Mouse (Mus musculus): ENCODE results near the gene Wdr83. TPM values are rescaled to one million over a fixed set of nuclear protein-coding genes. Genes with fewer than 3 reads are reported as not detected.

Wdr83 gene
- polyA plus RNA-seq, 1 experiment, result 26.8 TPM

GRCm38 (mm10) chr8:85071514-85072281, 9.4 kb downstream of the Wdr83 start, which contains the start of gene Dhps:
Gene Dhps, plus strand, starts transcription at chr8:85071757.
- H3K4me3 ChIP-seq (ENCODE audit: low read depth, low read length), result peak within 1 kb of the TSS; percentile 74
- under 1% methylated on average over 68 of the region's 68 CpGs for WGBS
- peak within 1 kb of the TSS; percentile 93 for H3K27ac ChIP-seq (ENCODE audit: insufficient read depth, low read depth, low read length)
- H3K36me3 ChIP-seq (ENCODE audit: control insufficient read depth, insufficient read depth, low read length), result peaks cover 26% of the 10 kb centered on the region
- peaks cover 12% of the 10 kb centered on the region; the same call in 1 of the 2 replicates for H3K4me1 ChIP-seq (ENCODE audit: control insufficient read depth, insufficient read depth, insufficient read length, low read length)
- no peaks in the 10 kb centered on the region for H3K27me3 ChIP-seq (ENCODE audit: control insufficient read depth, insufficient read depth, low read length)
- TF ChIP-seq CTCF (IDR thresholded peaks at IDR 0.05; ENCODE audit: extremely low read depth, insufficient read length, insufficient replicate concordance, low read depth, low read length), result no peak
- TF ChIP-seq POLR2A (IDR thresholded peaks at IDR 0.05; ENCODE audit: low read depth, low read length), result peak; percentile 84

- H3K36me3 ChIP-seq (ENCODE audit: control insufficient read depth, insufficient read depth, low read length), result peaks cover 24% of the 10 kb centered on the region
- peak overlapping the region; percentile 93 for H3K27ac ChIP-seq (ENCODE audit: insufficient read depth, low read depth, low read length)
- H3K27me3 ChIP-seq (ENCODE audit: control insufficient read depth, insufficient read depth, low read length), result no peaks in the 10 kb centered on the region
- 57% methylated on average over 5 of the region's 5 CpGs for WGBS
- no peak for TF ChIP-seq CTCF (IDR thresholded peaks at IDR 0.05; ENCODE audit: extremely low read depth, insufficient read length, insufficient replicate concordance, low read depth, low read length)
- TF ChIP-seq POLR2A (IDR thresholded peaks at IDR 0.05; ENCODE audit: low read depth, low read length), result no peak
- peaks cover 12% of the 10 kb centered on the region; the same call in 1 of the 2 replicates for H3K4me1 ChIP-seq (ENCODE audit: control insufficient read depth, insufficient read depth, insufficient read length, low read length)
- no peak overlapping the region for H3K4me3 ChIP-seq (ENCODE audit: low read depth, low read length)
Observed at GRCm38 (mm10) chr8:85071041-85071440, 10.1 kb downstream of the Wdr83 start.

- Histone ChIP-seq H3K4me1 (ENCODE audit: control insufficient read depth, insufficient read depth, insufficient read length, low read length) (peaks cover 18% of the 10 kb centered on the region; the same call in 1 of the 2 replicates), H3K27me3 (ENCODE audit: control insufficient read depth, insufficient read depth, low read length) (no peaks in the 10 kb centered on the region), H3K4me3 (ENCODE audit: low read depth, low read length) (no peak within 1 kb of the TSS), H3K36me3 (ENCODE audit: control insufficient read depth, insufficient read depth, low read length) (peaks cover 3% of the 10 kb centered on the region; the same call in 1 of the 2 replicates), H3K27ac (ENCODE audit: insufficient read depth, low read depth, low read length) (no peak within 1 kb of the TSS)
- TF ChIP-seq CTCF (IDR thresholded peaks at IDR 0.05; ENCODE audit: extremely low read depth, insufficient read length, insufficient replicate concordance, low read depth, low read length) (no peak), POLR2A (IDR thresholded peaks at IDR 0.05; ENCODE audit: low read depth, low read length) (no peak)
Observed at GRCm38 (mm10) chr8:85067982-85068381, 13.1 kb downstream of the Wdr83 start, which contains the start of gene Gm5741. Gene Gm5741, minus strand, starts transcription at chr8:85067982.

- Histone ChIP-seq H3K27me3 (ENCODE audit: control insufficient read depth, insufficient read depth, low read length) (no peaks in the 10 kb centered on the region), H3K27ac (ENCODE audit: insufficient read depth, low read depth, low read length) (no peak overlapping the region), H3K4me1 (ENCODE audit: control insufficient read depth, insufficient read depth, insufficient read length, low read length) (peaks cover 14% of the 10 kb centered on the region; the same call in 1 of the 2 replicates), H3K4me3 (ENCODE audit: low read depth, low read length) (no peak overlapping the region), H3K36me3 (ENCODE audit: control insufficient read depth, insufficient read depth, low read length) (peaks cover 3% of the 10 kb centered on the region; the same call in 1 of the 2 replicates)
- 93% methylated on average over 2 of the region's 2 CpGs for WGBS
- no peak for TF ChIP-seq CTCF (IDR thresholded peaks at IDR 0.05; ENCODE audit: extremely low read depth, insufficient read length, insufficient replicate concordance, low read depth, low read length)
- no peak for TF ChIP-seq POLR2A (IDR thresholded peaks at IDR 0.05; ENCODE audit: low read depth, low read length)
Observed at GRCm38 (mm10) chr8:85067155-85067554, 14.0 kb downstream of the Wdr83 start.

GRCm38 (mm10) chr8:85065213-85065612, 15.9 kb downstream of the Wdr83 start:
- WGBS, result 18% methylated on average over 2 of the region's 2 CpGs
- no peak overlapping the region for H3K4me3 ChIP-seq (ENCODE audit: low read depth, low read length)
- no peak overlapping the region for H3K27ac ChIP-seq (ENCODE audit: insufficient read depth, low read depth, low read length)
- H3K36me3 ChIP-seq (ENCODE audit: control insufficient read depth, insufficient read depth, low read length), result peaks cover 3% of the 10 kb centered on the region; the same call in 1 of the 2 replicates
- TF ChIP-seq CTCF (IDR thresholded peaks at IDR 0.05; ENCODE audit: extremely low read depth, insufficient read length, insufficient replicate concordance, low read depth, low read length), result no peak
- no peak for TF ChIP-seq POLR2A (IDR thresholded peaks at IDR 0.05; ENCODE audit: low read depth, low read length)
- H3K27me3 ChIP-seq (ENCODE audit: control insufficient read depth, insufficient read depth, low read length), result no peaks in the 10 kb centered on the region
- H3K4me1 ChIP-seq (ENCODE audit: control insufficient read depth, insufficient read depth, insufficient read length, low read length), result peaks cover 13% of the 10 kb centered on the region

- Histone ChIP-seq H3K4me1 (ENCODE audit: control insufficient read depth, insufficient read depth, insufficient read length, low read length) (peaks cover 13% of the 10 kb centered on the region), H3K27me3 (ENCODE audit: control insufficient read depth, insufficient read depth, low read length) (no peaks in the 10 kb centered on the region), H3K36me3 (ENCODE audit: control insufficient read depth, insufficient read depth, low read length) (0 out of 2 replicates have a peak, but pooled peaks cover 3% of the 10 kb centered on the region), H3K27ac (ENCODE audit: insufficient read depth, low read depth, low read length) (no peak overlapping the region), H3K4me3 (ENCODE audit: low read depth, low read length) (no peak overlapping the region)
- no peak for TF ChIP-seq CTCF (IDR thresholded peaks at IDR 0.05; ENCODE audit: extremely low read depth, insufficient read length, insufficient replicate concordance, low read depth, low read length)
- TF ChIP-seq POLR2A (IDR thresholded peaks at IDR 0.05; ENCODE audit: low read depth, low read length), result no peak
- WGBS, result 95% methylated on average over 4 of the region's 4 CpGs
Observed at GRCm38 (mm10) chr8:85062603-85063002, 18.5 kb downstream of the Wdr83 start.

Data from small intestine, adult 2 months (tissue).